Mouse (Mus musculus) kidney, postnatal 10 days (tissue): Measurements from ENCODE around the gene Aoc1.

Experiments used
- DNase-seq: peaks from one replicate; pipeline ENCODE4 v3.0.0; 2021; ENCODE audit warnings: mixed read lengths

Gene Aoc1

DNA sequence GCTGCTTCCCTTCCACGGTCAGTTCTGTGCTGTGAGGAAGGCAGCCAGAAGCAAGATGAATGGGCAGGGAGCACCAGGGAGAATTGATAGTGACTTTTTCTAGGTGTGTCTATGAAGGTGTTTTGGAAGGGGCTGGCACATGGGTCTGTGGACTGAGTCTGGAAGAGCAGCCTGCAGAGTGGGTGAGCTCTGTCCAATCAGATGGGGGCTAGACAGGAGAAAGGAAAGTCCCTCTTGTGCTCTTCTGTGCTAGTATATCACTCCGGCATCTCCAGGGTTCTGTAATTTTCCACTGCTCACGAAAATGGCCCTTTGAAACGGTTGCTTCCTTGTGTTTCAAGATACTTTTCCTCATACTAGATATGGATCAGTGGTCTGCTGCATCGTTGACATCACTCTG, at the start of gene Aoc1:
Aoc1 (plus strand) TSS at position 301 of the 400 bp plus-strand sequence.
- no peak for DNase-seq

DNA sequence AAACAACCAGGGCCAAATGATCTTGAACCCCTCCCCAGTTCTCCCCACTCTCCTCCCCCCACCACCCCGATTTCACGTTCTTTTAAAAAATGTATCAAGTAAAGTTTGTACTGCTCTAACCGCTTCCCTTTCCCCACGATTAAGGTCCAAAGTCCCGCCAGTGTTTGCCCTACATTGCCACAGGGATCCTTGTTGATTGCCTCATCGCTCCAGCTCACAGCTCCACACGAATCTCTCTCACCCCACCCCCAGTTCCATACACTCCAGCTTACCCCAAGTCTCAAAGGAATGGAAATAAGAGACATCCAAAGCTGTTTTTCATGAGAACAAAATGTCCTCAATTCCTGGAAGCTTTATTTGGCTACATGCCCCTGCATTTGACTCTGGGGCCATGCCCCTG, 47.7 kb upstream of the Aoc1 start:
- DNase-seq: peak; percentile 51

DNA sequence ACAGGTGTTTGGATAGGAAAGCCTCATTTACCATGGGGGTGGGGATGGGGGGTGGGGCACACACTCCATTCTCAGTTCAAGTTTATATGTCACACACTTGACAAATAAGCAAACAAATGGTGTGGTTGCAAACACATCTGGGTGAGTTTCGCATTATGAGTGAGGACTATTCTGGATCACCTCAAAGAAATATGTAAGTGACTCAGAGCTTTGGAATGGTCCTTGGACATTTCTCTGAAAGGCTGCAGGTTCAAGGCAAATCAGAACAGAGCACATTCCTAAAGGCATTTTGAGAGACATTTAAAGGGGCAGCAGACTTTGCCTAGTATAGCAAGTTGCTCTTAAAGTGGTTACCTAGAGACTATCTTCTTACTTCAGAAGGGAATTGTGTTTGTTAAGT, 43.7 kb upstream of the Aoc1 start:
- DNase-seq: no peak

DNA sequence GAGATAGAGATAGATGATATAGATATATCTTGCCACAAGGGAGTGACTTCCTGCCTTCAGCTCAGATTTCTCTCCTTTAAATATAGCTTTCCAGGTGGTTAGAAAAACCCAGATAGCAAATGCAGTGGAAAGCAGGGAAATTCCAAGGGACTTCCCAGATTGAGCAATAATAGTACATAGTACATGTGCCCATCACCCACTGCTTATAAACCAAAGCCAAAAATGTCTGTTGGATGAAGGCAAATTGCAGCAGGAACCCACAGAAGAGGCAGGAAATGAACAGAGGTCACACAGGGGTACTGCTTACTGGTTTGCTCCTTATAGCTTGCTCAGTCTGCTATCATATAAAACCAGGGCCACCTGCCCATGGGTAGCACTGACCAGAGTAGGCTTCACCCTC, 43.0 kb upstream of the Aoc1 start:
- no peak for DNase-seq

- no peak for DNase-seq
Measured at GRCm38 (mm10) chr6:48830241-48830640, 42.5 kb upstream of the Aoc1 start.

DNA sequence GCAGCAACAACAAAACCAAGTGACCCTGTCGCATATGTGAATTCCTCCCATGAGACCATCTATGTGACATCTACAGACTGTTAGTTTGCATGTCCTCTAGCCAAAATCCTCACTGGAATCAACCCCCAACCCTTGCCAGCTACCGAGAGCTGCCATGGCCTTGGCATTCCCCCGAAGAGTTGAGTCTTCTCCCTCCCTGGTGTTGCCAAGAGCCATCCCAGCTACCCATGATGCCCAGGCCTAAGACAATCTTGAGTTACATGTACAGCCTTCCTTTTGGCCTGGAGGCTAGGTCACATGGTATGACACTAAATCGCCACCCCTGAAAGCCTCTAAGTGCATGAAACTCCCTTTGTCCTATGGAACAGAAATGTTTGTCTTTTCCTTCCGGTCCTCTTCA, 41.6 kb upstream of the Aoc1 start:
- DNase-seq: no peak

- no peak for DNase-seq
Measured at GRCm38 (mm10) chr6:48832426-48832825, 40.3 kb upstream of the Aoc1 start.

DNA sequence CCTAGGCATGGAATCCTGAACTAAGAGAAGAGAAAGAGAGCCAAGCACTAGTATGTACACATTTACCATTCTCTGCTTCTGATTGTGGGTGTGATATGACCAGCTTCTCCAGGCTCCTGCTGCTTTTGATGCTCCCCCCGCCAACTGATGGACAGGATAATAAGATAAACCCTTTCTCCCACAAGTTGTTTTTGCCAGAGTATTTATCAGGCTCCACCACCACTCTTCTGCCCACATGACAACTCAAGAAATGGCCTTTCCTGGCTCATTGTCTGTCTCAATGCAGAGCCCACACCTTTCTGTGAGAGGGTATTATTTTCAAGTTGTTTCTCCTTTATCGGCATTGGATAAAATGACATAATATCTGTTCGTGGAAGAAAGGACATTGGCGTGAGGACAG, 39.2 kb upstream of the Aoc1 start:
- no peak for DNase-seq

DNA sequence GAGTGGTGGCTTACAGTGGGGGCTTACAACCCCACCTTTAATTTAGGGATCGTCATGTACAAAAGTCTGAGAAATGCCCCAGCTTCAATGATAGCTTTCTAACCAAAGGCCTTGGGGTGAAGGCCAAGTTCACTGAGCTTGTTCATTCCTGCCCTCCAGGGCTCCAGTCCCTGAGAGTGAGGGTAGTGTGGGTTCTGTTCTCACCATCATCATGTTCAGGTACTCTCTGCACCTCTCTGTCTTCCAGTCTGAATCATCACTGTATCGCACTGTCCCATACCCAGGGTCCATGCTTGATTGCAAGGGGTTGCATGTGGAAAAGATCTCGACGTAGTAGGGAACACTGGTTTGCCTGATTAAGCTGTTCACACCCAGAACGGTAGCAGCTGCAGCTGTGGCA, 37.5 kb upstream of the Aoc1 start:
- no peak for DNase-seq

DNA sequence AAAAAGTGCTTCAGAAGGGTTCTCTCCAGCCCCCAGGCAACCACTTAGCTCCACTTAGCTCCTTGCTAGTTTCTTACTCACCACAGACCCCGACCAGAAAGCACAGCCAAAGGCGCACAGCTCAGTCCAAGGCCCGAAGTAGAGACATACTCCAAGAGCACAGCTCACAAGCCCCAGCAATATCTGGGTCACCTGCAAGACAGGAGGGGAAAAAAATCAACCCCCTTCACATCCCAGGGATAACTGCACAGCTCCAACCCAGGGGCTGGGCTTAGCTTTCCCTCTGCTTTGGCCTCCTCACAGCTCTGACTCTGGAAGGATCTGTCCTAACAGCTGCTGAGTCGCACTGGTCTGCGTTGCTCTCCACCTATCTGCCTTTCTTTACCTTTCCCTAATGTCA, 36.5 kb upstream of the Aoc1 start:
- no peak for DNase-seq

DNA sequence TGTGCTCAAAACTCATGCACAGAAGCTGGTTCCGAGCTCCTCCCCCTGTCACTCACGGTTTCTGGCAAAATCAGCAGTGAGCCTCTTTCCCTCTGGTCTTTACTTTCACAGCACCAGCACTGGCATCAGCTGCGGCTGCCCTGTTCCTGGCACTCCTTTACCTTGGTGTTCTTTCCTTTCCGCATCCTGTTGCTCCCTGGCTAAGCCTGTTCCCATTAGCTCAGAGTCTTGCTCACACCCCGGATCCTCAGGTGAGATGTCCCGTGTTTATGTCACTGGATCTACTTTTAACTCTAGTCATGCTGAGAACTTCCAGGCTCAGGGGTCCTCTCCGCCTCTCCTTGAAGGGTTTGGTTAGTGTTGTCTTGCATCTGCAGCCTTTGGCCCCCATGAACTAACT, 35.2 kb upstream of the Aoc1 start:
- no peak for DNase-seq

DNA sequence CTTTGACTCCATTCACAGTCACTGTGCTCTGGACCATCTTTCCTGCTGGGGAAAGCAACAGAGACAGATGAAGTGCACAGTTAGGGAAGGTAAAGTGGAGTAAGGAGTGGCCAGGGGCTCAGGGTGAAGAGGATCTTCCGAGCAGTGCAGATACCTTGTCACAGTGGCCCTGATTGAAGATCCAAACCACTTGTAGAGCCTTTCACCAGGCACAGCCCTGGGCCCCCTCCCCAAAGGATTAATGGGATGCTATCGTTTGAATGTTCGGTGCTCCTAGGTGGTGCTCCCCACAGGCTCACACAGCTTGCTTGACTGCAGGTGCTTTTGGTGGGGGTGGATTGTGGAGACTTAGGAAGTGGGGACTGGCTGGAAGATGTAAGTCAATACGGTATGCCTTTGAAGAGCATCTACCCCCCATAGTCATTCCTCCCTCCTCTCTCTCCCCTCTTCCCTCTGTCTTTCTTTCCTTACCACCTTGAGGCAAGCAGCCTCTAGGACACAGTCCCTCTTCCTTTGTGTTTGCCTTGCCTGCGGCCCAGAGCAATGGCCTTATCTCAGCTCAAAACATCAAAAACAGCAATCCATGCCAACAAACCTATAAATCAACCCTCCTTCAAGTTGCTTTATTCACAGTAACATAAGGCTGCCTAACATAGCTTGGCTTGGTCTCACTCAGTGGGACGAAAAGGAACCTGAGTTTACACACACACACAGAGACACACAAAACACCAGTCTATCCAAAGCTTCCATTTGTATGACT, 34.2 kb upstream of the Aoc1 start:
- no peak for DNase-seq

- DNase-seq: peak; percentile 80
Measured at GRCm38 (mm10) chr6:48840371-48840969, 32.2 kb upstream of the Aoc1 start, which contains the start of gene Tmem176a. Tmem176a (plus strand) TSS chr6:48840919.

GRCm38 (mm10) chr6:48840973-48841625, 31.6 kb upstream of the Aoc1 start, which contains the start of gene Tmem176b:
Tmem176b (minus strand) TSS chr6:48841496.
- peak; percentile 98 for DNase-seq

GRCm38 (mm10) chr6:48842111-48842842, 30.4 kb upstream of the Aoc1 start:
- peak; percentile 82 for DNase-seq

- no peak for DNase-seq
Measured at GRCm38 (mm10) chr6:48845086-48845485, 27.6 kb upstream of the Aoc1 start.

- peak; percentile 73 for DNase-seq
Measured at GRCm38 (mm10) chr6:48851820-48852491, 20.7 kb upstream of the Aoc1 start.

- DNase-seq: no peak
Measured at GRCm38 (mm10) chr6:48854155-48854554, 18.5 kb upstream of the Aoc1 start.

- DNase-seq: peak; percentile 49
Measured at GRCm38 (mm10) chr6:48857613-48858302, 14.9 kb upstream of the Aoc1 start.

DNA sequence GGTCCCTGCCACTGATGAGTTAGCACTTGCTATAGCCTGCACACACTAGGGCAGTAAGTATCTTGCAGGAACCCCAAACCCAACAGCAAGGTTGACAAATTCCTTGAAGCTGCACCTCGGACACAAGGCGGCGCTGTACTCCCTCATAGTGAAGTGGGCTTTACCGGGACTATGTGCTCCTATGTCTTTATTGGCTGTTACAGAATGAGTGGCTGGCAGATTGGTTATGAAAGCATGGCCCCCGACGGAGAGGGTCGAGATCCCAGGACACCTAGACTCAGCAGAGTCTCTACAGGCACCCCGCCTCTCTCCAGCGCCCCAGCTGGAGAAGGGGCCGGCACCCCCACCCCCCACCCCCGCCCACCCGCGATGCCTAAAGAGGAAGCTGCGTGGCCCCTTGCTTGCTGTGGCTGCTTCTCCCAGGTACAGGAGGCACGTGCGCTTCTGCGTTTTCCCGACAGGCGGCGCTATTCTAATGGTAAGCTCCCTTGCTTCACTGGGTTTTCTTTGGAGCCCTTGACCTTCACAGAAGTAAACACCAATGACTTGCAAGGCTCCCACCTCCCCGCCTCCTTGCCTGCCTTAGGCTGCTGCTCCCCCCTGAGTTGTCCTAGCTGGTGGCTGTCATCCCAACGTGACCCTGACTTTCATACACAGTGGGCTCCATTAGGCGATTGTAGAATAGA, 12.4 kb upstream of the Aoc1 start:
- peak; percentile 90 for DNase-seq

GRCm38 (mm10) chr6:48860851-48861250, 11.8 kb upstream of the Aoc1 start:
- peak; percentile 6 for DNase-seq
